Mouse (Mus musculus): Measurements from ENCODE around the gene Tarm1. TPM values are rescaled to one million over a fixed set of nuclear protein-coding genes. Genes with fewer than 3 reads are reported as not detected.

Tarm1 gene
- polyA plus RNA-seq, 1 experiment from 2014 or later, result not detected

DNA sequence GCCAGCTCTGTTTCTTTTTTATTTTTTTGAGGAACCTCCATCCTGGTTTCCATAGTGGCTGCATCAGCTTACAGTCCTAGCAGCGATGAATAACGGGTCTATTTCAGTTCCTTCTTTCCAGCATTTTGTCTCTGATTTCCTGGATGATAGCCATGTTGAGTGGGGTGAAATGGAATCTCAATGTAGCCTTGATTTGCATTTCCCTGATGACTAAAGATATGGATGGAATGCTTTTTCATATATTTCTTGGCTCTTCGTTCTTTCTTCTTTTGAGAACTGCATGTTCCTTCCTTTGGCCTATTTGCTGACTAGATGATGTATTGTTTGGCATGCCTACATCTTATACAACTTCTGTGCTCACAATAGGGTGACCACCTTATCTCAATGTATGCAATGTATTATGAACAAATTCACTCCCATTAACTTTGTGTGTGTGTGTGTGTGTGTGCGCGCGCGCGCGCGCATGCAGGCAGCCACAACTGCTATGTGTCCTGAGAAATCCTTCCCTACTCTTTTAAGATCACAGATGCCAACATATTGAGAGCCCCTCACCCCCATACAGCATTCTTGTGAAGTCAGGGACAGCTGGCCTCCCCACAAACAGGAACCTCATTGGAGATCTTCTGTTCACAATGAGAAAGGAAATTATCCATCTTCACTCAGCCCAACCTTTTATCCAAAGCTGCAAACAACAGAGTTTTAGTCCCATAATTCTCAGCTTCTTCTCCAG is 45.1 kb downstream of the Tarm1 start:
- no peak overlapping the region for H3K4me3 ChIP-seq (replicated peaks)
- 94% methylated on average over 10 of the region's 10 CpGs for WGBS
- 0 out of 2 replicates have a peak, but pooled peaks cover 5% of the 10 kb centered on the region for H3K9me3 ChIP-seq
- ATAC-seq (ENCODE audit: insufficient number of reproducible peaks, insufficient read depth, low FRiP score, low TSS enrichment, low read depth), result no peak
- H3K9ac ChIP-seq (replicated peaks), result no peak overlapping the region
- H3K27me3 ChIP-seq, result no peaks in the 10 kb centered on the region
- H3K36me3 ChIP-seq, result no peaks in the 10 kb centered on the region
- H3K27ac ChIP-seq, result no peak overlapping the region
- H3K4me2 ChIP-seq, result no peak overlapping the region
- no peaks in the 10 kb centered on the region for H3K4me1 ChIP-seq (replicated peaks)

DNA sequence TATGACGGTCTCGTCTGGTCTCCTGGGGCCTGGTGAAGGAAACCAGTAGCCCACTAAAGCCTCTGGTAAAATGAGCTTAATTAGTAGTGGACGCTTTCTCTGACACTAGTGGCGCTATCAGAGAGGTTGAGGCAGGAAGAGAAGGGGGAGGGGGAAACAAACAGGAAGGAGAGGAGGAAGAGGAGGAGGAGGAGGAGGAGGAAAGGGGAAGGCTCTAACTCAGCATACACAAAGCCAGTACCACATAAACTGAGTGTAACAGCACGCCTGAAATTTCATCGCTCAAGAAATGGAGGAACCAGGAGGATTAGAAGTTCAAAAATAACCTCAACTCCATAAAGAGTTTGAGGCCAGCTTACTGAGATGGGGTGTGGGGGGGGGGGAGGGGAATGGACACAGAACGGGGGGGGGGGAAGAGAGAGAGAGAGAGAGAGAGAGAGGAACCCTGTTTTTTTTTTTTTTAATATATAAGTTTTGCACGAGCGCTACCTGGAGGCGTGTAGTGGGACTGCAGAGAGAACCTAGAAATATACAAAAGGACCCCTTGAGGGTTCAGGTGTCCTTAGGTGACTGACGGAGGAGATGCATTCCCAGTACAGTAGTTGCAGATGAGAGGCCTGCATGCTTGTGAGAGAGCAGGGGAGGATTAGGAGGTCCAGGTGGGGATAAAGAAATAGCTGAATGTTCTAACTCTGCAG is 48.8 kb downstream of the Tarm1 start:
- H3K4me3 ChIP-seq (replicated peaks), result no peak overlapping the region
- ATAC-seq (ENCODE audit: insufficient number of reproducible peaks, insufficient read depth, low FRiP score, low TSS enrichment, low read depth), result no peak
- H3K4me1 ChIP-seq (replicated peaks), result no peaks in the 10 kb centered on the region
- no peak overlapping the region for H3K4me2 ChIP-seq
- H3K9ac ChIP-seq (replicated peaks), result no peak overlapping the region
- H3K27me3 ChIP-seq, result peaks cover 19% of the 10 kb centered on the region; the same call in 1 of the 2 replicates
- no peak overlapping the region for H3K27ac ChIP-seq
- H3K36me3 ChIP-seq, result no peaks in the 10 kb centered on the region
- WGBS, result 43% methylated on average over 10 of the region's 11 CpGs
- no peaks in the 10 kb centered on the region for H3K9me3 ChIP-seq

- no peaks in the 10 kb centered on the region for H3K4me1 ChIP-seq (replicated peaks)
- ATAC-seq (ENCODE audit: insufficient number of reproducible peaks, insufficient read depth, low FRiP score, low TSS enrichment, low read depth), result no peak
- no peak overlapping the region for H3K4me2 ChIP-seq
- H3K9ac ChIP-seq (replicated peaks), result no peak overlapping the region
- H3K27me3 ChIP-seq, result peaks cover 19% of the 10 kb centered on the region; the same call in 1 of the 2 replicates
- 35% methylated on average over 12 of the region's 12 CpGs for WGBS
- H3K27ac ChIP-seq, result no peak overlapping the region
- H3K9me3 ChIP-seq, result no peaks in the 10 kb centered on the region
- no peak overlapping the region for H3K4me3 ChIP-seq (replicated peaks)
- H3K36me3 ChIP-seq, result no peaks in the 10 kb centered on the region
Observed at GRCm38 (mm10) chr7:3452821-3453485, 49.5 kb downstream of the Tarm1 start.

DNA sequence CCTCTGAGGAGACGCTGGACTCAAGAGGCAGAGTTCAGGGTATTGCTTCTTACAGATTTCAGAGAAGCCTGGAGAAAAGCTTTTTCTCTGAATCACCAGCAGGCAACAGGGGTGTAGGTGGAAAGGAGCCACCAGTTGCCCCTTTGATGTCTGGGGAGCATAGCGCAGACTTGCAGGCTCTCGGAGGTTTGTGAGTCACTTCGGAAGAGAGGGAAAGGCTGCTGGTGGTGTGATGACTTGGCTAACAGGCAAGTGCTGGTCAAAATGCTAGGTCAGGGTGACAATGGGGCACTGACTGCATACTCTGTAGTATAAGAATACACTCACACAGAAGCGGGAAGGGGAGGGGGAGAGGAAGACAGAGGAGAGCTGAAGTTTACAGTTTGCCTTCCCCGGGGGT is 51.3 kb downstream of the Tarm1 start:
- Histone ChIP-seq H3K9me3 (no peaks in the 10 kb centered on the region), H3K4me2 (no peak overlapping the region)
- 13% methylated on average over 6 of the region's 6 CpGs for WGBS

GRCm38 (mm10) chr7:3450671-3451070 is 51.8 kb downstream of the Tarm1 start:
- Histone ChIP-seq H3K4me1 (replicated peaks) (no peaks in the 10 kb centered on the region), H3K27ac (no peak overlapping the region), H3K36me3 (no peaks in the 10 kb centered on the region), H3K9ac (replicated peaks) (no peak overlapping the region), H3K4me3 (replicated peaks) (no peak overlapping the region), H3K9me3 (no peaks in the 10 kb centered on the region), H3K4me2 (no peak overlapping the region), H3K27me3 (peaks cover 19% of the 10 kb centered on the region)
- 47% methylated on average over 5 of the region's 5 CpGs for WGBS
- ATAC-seq (ENCODE audit: insufficient number of reproducible peaks, insufficient read depth, low FRiP score, low TSS enrichment, low read depth), result no peak

More for the DNA sequence above, 51.3 kb downstream of the Tarm1 start:
- Histone ChIP-seq H3K27me3 (peaks cover 19% of the 10 kb centered on the region), H3K27ac (no peak overlapping the region), H3K4me1 (replicated peaks) (no peaks in the 10 kb centered on the region), H3K36me3 (no peaks in the 10 kb centered on the region), H3K9ac (replicated peaks) (no peak overlapping the region), H3K4me3 (replicated peaks) (no peak overlapping the region)
- no peak for ATAC-seq (ENCODE audit: insufficient number of reproducible peaks, insufficient read depth, low FRiP score, low TSS enrichment, low read depth)

- 0 out of 2 replicates have a peak, but pooled peaks have one; percentile 50 for ATAC-seq (ENCODE audit: insufficient number of reproducible peaks, insufficient read depth, low FRiP score, low TSS enrichment, low read depth)
- no peaks in the 10 kb centered on the region for H3K4me1 ChIP-seq (replicated peaks)
- WGBS, result 22% methylated on average over 15 of the region's 15 CpGs
- H3K27ac ChIP-seq, result no peak overlapping the region
- no peaks in the 10 kb centered on the region for H3K9me3 ChIP-seq
- H3K36me3 ChIP-seq, result no peaks in the 10 kb centered on the region
- H3K9ac ChIP-seq (replicated peaks), result no peak overlapping the region
- no peak overlapping the region for H3K4me2 ChIP-seq
- peaks cover 19% of the 10 kb centered on the region for H3K27me3 ChIP-seq
- no peak overlapping the region for H3K4me3 ChIP-seq (replicated peaks)
Observed at GRCm38 (mm10) chr7:3448737-3449454, 53.5 kb downstream of the Tarm1 start.

- H3K27me3 ChIP-seq, result peaks cover 17% of the 10 kb centered on the region
- no peak overlapping the region for H3K4me3 ChIP-seq (replicated peaks)
- no peak for ATAC-seq (ENCODE audit: insufficient number of reproducible peaks, insufficient read depth, low FRiP score, low TSS enrichment, low read depth)
- H3K27ac ChIP-seq, result no peak overlapping the region
- no peak overlapping the region for H3K9ac ChIP-seq (replicated peaks)
- no peak overlapping the region for H3K4me2 ChIP-seq
- H3K36me3 ChIP-seq, result no peaks in the 10 kb centered on the region
- no peaks in the 10 kb centered on the region for H3K4me1 ChIP-seq (replicated peaks)
- 75% methylated on average over 4 of the region's 4 CpGs for WGBS
- no peaks in the 10 kb centered on the region for H3K9me3 ChIP-seq
Observed at GRCm38 (mm10) chr7:3447026-3447425, 55.4 kb downstream of the Tarm1 start.

- H3K9me3 ChIP-seq, result no peaks in the 10 kb centered on the region
- H3K4me2 ChIP-seq, result no peak overlapping the region
- no peak overlapping the region for H3K4me3 ChIP-seq (replicated peaks)
- no peaks in the 10 kb centered on the region for H3K36me3 ChIP-seq
- H3K27ac ChIP-seq, result no peak overlapping the region
- ATAC-seq (ENCODE audit: insufficient number of reproducible peaks, insufficient read depth, low FRiP score, low TSS enrichment, low read depth), result no peak
- WGBS, result 84% methylated on average over 3 of the region's 3 CpGs
- no peaks in the 10 kb centered on the region for H3K4me1 ChIP-seq (replicated peaks)
- peaks cover 13% of the 10 kb centered on the region for H3K27me3 ChIP-seq
- H3K9ac ChIP-seq (replicated peaks), result no peak overlapping the region
Observed at GRCm38 (mm10) chr7:3446584-3446983, 55.8 kb downstream of the Tarm1 start.

- Histone ChIP-seq H3K9me3 (no peaks in the 10 kb centered on the region), H3K27ac (no peak overlapping the region), H3K27me3 (peaks cover 7% of the 10 kb centered on the region; the same call in 1 of the 2 replicates), H3K36me3 (no peaks in the 10 kb centered on the region), H3K4me2 (no peak overlapping the region), H3K9ac (replicated peaks) (no peak overlapping the region), H3K4me1 (replicated peaks) (no peaks in the 10 kb centered on the region), H3K4me3 (replicated peaks) (no peak overlapping the region)
- 62% methylated on average over 3 of the region's 3 CpGs for WGBS
- no peak for ATAC-seq (ENCODE audit: insufficient number of reproducible peaks, insufficient read depth, low FRiP score, low TSS enrichment, low read depth)
Observed at GRCm38 (mm10) chr7:3444678-3445077, 57.7 kb downstream of the Tarm1 start.

DNA sequence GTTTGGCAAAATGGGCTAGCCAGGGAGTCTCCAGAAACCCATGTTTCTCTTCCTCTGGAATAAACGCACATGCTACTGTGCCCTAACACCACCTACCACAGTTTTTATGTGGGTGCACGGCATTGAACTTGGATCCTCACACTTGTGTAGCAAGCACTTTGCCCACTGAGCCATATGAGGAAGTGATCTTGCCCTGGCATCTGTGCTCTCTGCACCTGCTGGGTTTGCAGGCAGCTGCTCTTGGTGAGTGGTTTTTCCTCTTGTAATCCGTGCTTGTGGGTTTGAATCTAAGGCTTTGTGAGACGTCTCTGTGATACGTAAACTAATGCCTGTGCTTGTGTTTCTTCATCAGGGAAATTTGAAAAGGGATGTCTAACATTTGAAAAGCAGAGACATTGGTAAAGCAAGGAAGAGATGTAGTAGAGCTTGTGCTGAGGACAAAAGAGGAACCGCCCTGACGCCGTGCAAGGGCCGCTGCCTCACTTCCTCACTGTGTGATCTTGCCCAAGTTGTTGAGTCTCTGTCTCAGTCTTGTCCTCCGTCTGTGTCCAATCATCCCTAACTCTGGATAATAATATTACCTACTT is 59.9 kb downstream of the Tarm1 start:
- H3K4me2 ChIP-seq, result no peak overlapping the region
- H3K9me3 ChIP-seq, result no peaks in the 10 kb centered on the region
- H3K9ac ChIP-seq (replicated peaks), result no peak overlapping the region
- H3K4me1 ChIP-seq (replicated peaks), result no peaks in the 10 kb centered on the region
- H3K27ac ChIP-seq, result no peak overlapping the region
- ATAC-seq (ENCODE audit: insufficient number of reproducible peaks, insufficient read depth, low FRiP score, low TSS enrichment, low read depth), result no peak
- no peaks in the 10 kb centered on the region; the same call in 1 of the 2 replicates for H3K27me3 ChIP-seq
- 83% methylated on average over 10 of the region's 10 CpGs for WGBS
- no peaks in the 10 kb centered on the region for H3K36me3 ChIP-seq
- H3K4me3 ChIP-seq (replicated peaks), result no peak overlapping the region

All from limb, embryonic 12.5 days (tissue).